Mouse (Mus musculus): ENCODE results near the gene Ccl6. TPM values are rescaled to one million over a fixed set of nuclear protein-coding genes. Genes with fewer than 3 reads are reported as not detected.

Gene Ccl6
- polyA plus RNA-seq, 1 experiment from 2014 or later, result 5.0 TPM

DNA sequence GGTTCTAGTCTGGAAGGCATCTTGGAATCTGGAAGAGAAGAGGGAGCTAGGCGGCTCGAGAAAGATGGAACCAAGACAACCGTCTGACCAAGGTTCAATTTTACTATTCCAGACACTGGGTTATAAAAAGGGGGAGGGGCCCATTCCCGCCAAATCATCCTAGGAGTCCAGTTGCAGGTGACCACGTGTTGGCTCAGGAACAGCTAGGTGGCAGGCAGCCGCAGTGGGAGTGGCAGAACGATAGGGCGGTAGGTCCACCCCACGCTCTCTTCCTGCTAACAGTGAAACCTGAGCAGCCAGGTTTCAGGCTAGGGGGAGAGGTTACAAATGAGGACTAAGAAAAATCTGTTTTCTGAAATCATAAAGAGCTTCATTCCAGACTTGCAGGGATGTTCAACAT, 20.1 kb downstream of the Ccl6 start:
- Histone ChIP-seq H3K36me3 (ENCODE audit: control insufficient read depth, insufficient read depth, low read length) (no peaks in the 10 kb centered on the region), H3K27ac (replicated peaks; ENCODE audit: low read depth, low read length) (no peak overlapping the region), H3K27me3 (replicated peaks; ENCODE audit: control insufficient read depth, insufficient read depth, low read length) (no peaks in the 10 kb centered on the region), H3K9ac (ENCODE audit: low read depth, low read length) (no peak overlapping the region), H3K9me3 (ENCODE audit: control insufficient read depth, low read length) (no peaks in the 10 kb centered on the region), H3K4me1 (ENCODE audit: control insufficient read depth, insufficient read depth, low read length) (no peaks in the 10 kb centered on the region), H3K4me3 (ENCODE audit: low read depth, low read length) (no peak overlapping the region), H3K4me2 (ENCODE audit: low read depth, low read length) (no peak overlapping the region)
- DNase-seq (ENCODE audit: low spot score), result no peak
- 51% methylated on average over 9 of the region's 9 CpGs for WGBS
- no peak for ATAC-seq (ENCODE audit: low read depth)

GRCm38 (mm10) chr11:83572223-83572622, 20.7 kb downstream of the Ccl6 start:
- H3K4me2 ChIP-seq (ENCODE audit: low read depth, low read length), result no peak overlapping the region
- H3K9ac ChIP-seq (ENCODE audit: low read depth, low read length), result no peak overlapping the region
- WGBS, result 82% methylated on average over 8 of the region's 8 CpGs
- no peak overlapping the region for H3K4me3 ChIP-seq (ENCODE audit: low read depth, low read length)
- ATAC-seq (ENCODE audit: low read depth) (no peak), DNase-seq (ENCODE audit: low spot score) (no peak)
- H3K36me3 ChIP-seq (ENCODE audit: control insufficient read depth, insufficient read depth, low read length), result no peaks in the 10 kb centered on the region
- no peaks in the 10 kb centered on the region for H3K4me1 ChIP-seq (ENCODE audit: control insufficient read depth, insufficient read depth, low read length)
- H3K9me3 ChIP-seq (ENCODE audit: control insufficient read depth, low read length), result no peaks in the 10 kb centered on the region
- H3K27ac ChIP-seq (replicated peaks; ENCODE audit: low read depth, low read length), result no peak overlapping the region
- H3K27me3 ChIP-seq (replicated peaks; ENCODE audit: control insufficient read depth, insufficient read depth, low read length), result no peaks in the 10 kb centered on the region

DNA sequence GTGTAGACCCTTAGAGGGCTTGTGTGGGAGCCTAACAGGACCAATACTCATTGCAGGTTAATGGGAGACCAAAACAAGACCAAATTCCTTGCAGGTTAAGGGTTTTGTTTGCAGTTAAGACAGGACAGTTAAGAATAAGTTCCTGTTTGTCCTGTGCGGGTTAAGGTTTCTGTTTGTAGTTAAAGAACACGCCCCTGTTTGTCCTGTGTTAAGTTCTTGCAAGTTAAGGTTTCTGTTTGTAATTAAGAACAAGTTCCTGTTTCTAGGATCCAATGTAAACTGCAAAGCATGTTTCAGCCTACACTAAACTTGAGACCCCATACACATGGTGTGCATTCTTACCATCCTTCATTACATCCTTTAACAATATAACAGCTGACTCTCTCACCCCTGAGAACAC, 22.7 kb downstream of the Ccl6 start:
- H3K27me3 ChIP-seq (replicated peaks; ENCODE audit: control insufficient read depth, insufficient read depth, low read length), result no peaks in the 10 kb centered on the region
- H3K4me1 ChIP-seq (ENCODE audit: control insufficient read depth, insufficient read depth, low read length), result no peaks in the 10 kb centered on the region
- no peak for ATAC-seq (ENCODE audit: low read depth)
- no peak overlapping the region for H3K4me2 ChIP-seq (ENCODE audit: low read depth, low read length)
- no peaks in the 10 kb centered on the region for H3K36me3 ChIP-seq (ENCODE audit: control insufficient read depth, insufficient read depth, low read length)
- WGBS, result 49% methylated on average over 2 of the region's 2 CpGs
- no peak for DNase-seq (ENCODE audit: low spot score)
- no peak overlapping the region for H3K27ac ChIP-seq (replicated peaks; ENCODE audit: low read depth, low read length)
- H3K9me3 ChIP-seq (ENCODE audit: control insufficient read depth, low read length), result no peaks in the 10 kb centered on the region
- no peak overlapping the region for H3K9ac ChIP-seq (ENCODE audit: low read depth, low read length)
- H3K4me3 ChIP-seq (ENCODE audit: low read depth, low read length), result no peak overlapping the region

- Histone ChIP-seq H3K4me3 (ENCODE audit: low read depth, low read length) (no peak overlapping the region), H3K9me3 (ENCODE audit: control insufficient read depth, low read length) (no peaks in the 10 kb centered on the region), H3K36me3 (ENCODE audit: control insufficient read depth, insufficient read depth, low read length) (no peaks in the 10 kb centered on the region), H3K27me3 (replicated peaks; ENCODE audit: control insufficient read depth, insufficient read depth, low read length) (no peaks in the 10 kb centered on the region), H3K9ac (ENCODE audit: low read depth, low read length) (no peak overlapping the region), H3K4me1 (ENCODE audit: control insufficient read depth, insufficient read depth, low read length) (no peaks in the 10 kb centered on the region), H3K27ac (replicated peaks; ENCODE audit: low read depth, low read length) (no peak overlapping the region), H3K4me2 (ENCODE audit: low read depth, low read length) (no peak overlapping the region)
- ATAC-seq (ENCODE audit: low read depth), result no peak
- DNase-seq (ENCODE audit: low spot score), result no peak
- 98% methylated on average over 7 of the region's 7 CpGs for WGBS
These were observed 23.6 kb downstream of the Ccl6 start for GRCm38 (mm10) chr11:83569249-83569648.

DNA sequence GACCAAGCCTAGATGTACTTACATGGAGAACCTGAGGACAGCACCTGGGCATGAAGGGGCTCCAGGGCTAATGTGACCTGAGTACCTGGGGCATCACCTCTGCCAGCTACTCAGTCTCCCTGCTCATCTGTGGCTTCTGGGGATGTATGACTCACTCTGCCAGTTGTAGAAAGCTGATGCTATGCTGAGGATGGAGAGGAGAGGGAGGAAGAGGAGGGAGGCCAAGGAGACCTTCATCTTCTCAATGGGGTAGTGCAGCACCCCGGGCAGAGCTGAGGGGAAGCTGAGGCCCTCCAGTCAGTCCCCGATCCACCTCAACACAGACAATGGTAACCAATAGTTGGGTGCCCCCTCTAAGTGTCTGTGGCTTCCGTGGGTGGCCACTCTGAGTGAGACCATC, 24.1 kb downstream of the Ccl6 start:
- H3K36me3 ChIP-seq (ENCODE audit: control insufficient read depth, insufficient read depth, low read length), result no peaks in the 10 kb centered on the region

DNA sequence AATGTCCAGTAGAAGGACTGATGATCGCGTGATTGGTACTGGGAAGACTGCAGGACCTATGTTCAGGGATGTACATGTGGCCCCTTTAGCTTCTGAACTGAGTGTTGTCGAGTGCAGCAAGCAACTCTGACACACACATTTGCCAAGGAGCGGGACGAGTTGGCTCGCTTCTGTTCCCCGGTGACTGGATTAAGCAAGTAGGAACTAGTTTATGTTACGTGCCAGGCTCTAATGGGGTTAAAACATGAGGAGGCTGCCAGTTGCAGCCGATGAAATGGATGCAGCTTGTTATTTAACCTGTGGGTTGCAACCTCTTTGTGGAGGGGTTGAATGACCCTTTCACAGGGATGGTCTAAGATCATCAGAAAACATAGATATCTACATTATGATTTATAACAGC, 24.8 kb downstream of the Ccl6 start:
- no peak overlapping the region for H3K4me3 ChIP-seq (ENCODE audit: low read depth, low read length)
- DNase-seq (ENCODE audit: low spot score) (no peak), ATAC-seq (ENCODE audit: low read depth) (no peak)
- no peak overlapping the region for H3K9ac ChIP-seq (ENCODE audit: low read depth, low read length)
- H3K4me2 ChIP-seq (ENCODE audit: low read depth, low read length), result no peak overlapping the region
- 79% methylated on average over 9 of the region's 9 CpGs for WGBS
- no peaks in the 10 kb centered on the region for H3K27me3 ChIP-seq (replicated peaks; ENCODE audit: control insufficient read depth, insufficient read depth, low read length)
- no peak overlapping the region for H3K27ac ChIP-seq (replicated peaks; ENCODE audit: low read depth, low read length)
- no peaks in the 10 kb centered on the region for H3K4me1 ChIP-seq (ENCODE audit: control insufficient read depth, insufficient read depth, low read length)
- H3K9me3 ChIP-seq (ENCODE audit: control insufficient read depth, low read length), result no peaks in the 10 kb centered on the region
- H3K36me3 ChIP-seq (ENCODE audit: control insufficient read depth, insufficient read depth, low read length), result no peaks in the 10 kb centered on the region

More for the DNA sequence above, 24.1 kb downstream of the Ccl6 start:
- no peak overlapping the region for H3K4me3 ChIP-seq (ENCODE audit: low read depth, low read length)
- no peak overlapping the region for H3K9ac ChIP-seq (ENCODE audit: low read depth, low read length)
- DNase-seq (ENCODE audit: low spot score) (no peak), ATAC-seq (ENCODE audit: low read depth) (no peak)
- H3K27me3 ChIP-seq (replicated peaks; ENCODE audit: control insufficient read depth, insufficient read depth, low read length), result no peaks in the 10 kb centered on the region
- WGBS, result 95% methylated on average over 3 of the region's 3 CpGs
- H3K9me3 ChIP-seq (ENCODE audit: control insufficient read depth, low read length), result no peaks in the 10 kb centered on the region
- H3K4me2 ChIP-seq (ENCODE audit: low read depth, low read length), result no peak overlapping the region
- H3K4me1 ChIP-seq (ENCODE audit: control insufficient read depth, insufficient read depth, low read length), result no peaks in the 10 kb centered on the region
- H3K27ac ChIP-seq (replicated peaks; ENCODE audit: low read depth, low read length), result no peak overlapping the region

GRCm38 (mm10) chr11:83567311-83567710, 25.6 kb downstream of the Ccl6 start:
- WGBS, result 75% methylated on average over 7 of the region's 7 CpGs
- Histone ChIP-seq H3K9me3 (ENCODE audit: control insufficient read depth, low read length) (no peaks in the 10 kb centered on the region), H3K4me2 (ENCODE audit: low read depth, low read length) (no peak overlapping the region), H3K27ac (replicated peaks; ENCODE audit: low read depth, low read length) (no peak overlapping the region), H3K36me3 (ENCODE audit: control insufficient read depth, insufficient read depth, low read length) (no peaks in the 10 kb centered on the region), H3K4me3 (ENCODE audit: low read depth, low read length) (no peak overlapping the region), H3K4me1 (ENCODE audit: control insufficient read depth, insufficient read depth, low read length) (no peaks in the 10 kb centered on the region), H3K27me3 (replicated peaks; ENCODE audit: control insufficient read depth, insufficient read depth, low read length) (no peaks in the 10 kb centered on the region), H3K9ac (ENCODE audit: low read depth, low read length) (no peak overlapping the region)
- ATAC-seq (ENCODE audit: low read depth) (no peak), DNase-seq (ENCODE audit: low spot score) (no peak)

DNA sequence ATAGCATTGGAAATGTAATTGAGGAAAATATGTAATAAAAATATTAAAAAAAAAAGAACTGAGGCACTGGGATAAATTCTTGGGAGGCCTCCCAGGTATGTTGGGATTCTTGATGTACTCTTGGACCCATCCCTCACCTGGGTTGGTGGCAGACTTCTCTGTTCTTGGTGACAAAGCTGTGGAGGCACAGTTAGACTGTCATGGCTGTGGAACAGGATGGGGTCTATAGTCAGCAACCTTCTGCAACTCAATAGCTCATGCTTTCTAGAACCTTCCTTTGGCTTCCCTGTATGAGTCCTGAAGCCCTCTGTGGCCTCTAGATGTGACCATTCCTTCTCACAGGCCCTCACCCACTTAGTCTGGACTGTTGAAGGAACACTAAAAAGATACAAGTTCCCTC, 26.3 kb downstream of the Ccl6 start:
- DNase-seq (ENCODE audit: low spot score), result no peak
- no peaks in the 10 kb centered on the region for H3K27me3 ChIP-seq (replicated peaks; ENCODE audit: control insufficient read depth, insufficient read depth, low read length)
- H3K9ac ChIP-seq (ENCODE audit: low read depth, low read length), result no peak overlapping the region
- no peak for ATAC-seq (ENCODE audit: low read depth)
- H3K4me1 ChIP-seq (ENCODE audit: control insufficient read depth, insufficient read depth, low read length), result no peaks in the 10 kb centered on the region
- H3K4me3 ChIP-seq (ENCODE audit: low read depth, low read length), result no peak overlapping the region
- no peak overlapping the region for H3K4me2 ChIP-seq (ENCODE audit: low read depth, low read length)
- H3K27ac ChIP-seq (replicated peaks; ENCODE audit: low read depth, low read length), result no peak overlapping the region
- no peaks in the 10 kb centered on the region for H3K9me3 ChIP-seq (ENCODE audit: control insufficient read depth, low read length)
- H3K36me3 ChIP-seq (ENCODE audit: control insufficient read depth, insufficient read depth, low read length), result no peaks in the 10 kb centered on the region

- Histone ChIP-seq H3K27me3 (replicated peaks; ENCODE audit: control insufficient read depth, insufficient read depth, low read length) (no peaks in the 10 kb centered on the region), H3K4me2 (ENCODE audit: low read depth, low read length) (no peak overlapping the region), H3K9me3 (ENCODE audit: control insufficient read depth, low read length) (no peaks in the 10 kb centered on the region), H3K4me3 (ENCODE audit: low read depth, low read length) (no peak overlapping the region), H3K36me3 (ENCODE audit: control insufficient read depth, insufficient read depth, low read length) (no peaks in the 10 kb centered on the region), H3K9ac (ENCODE audit: low read depth, low read length) (no peak overlapping the region), H3K4me1 (ENCODE audit: control insufficient read depth, insufficient read depth, low read length) (no peaks in the 10 kb centered on the region), H3K27ac (replicated peaks; ENCODE audit: low read depth, low read length) (no peak overlapping the region)
- 66% methylated on average over 2 of the region's 2 CpGs for WGBS
- no peak for ATAC-seq (ENCODE audit: low read depth)
- peak; percentile 33 for DNase-seq (ENCODE audit: low spot score)
These were observed 29.1 kb downstream of the Ccl6 start for GRCm38 (mm10) chr11:83563754-83564153.

Data from embryonic facial prominence, embryonic 14.5 days (tissue).